Mouse (Mus musculus): ENCODE results near the gene Rbm34. TPM values are rescaled to one million over a fixed set of nuclear protein-coding genes. Genes with fewer than 3 reads are reported as not detected.
"Not testable (repeated sequence)": the region's sequence is repeated elsewhere in the genome, so short reads cannot be mapped to it uniquely, and the experiment has no call there.

Gene Rbm34
- polyA plus RNA-seq, 1 experiment from 2014 or later, result 26.4 TPM

DNA sequence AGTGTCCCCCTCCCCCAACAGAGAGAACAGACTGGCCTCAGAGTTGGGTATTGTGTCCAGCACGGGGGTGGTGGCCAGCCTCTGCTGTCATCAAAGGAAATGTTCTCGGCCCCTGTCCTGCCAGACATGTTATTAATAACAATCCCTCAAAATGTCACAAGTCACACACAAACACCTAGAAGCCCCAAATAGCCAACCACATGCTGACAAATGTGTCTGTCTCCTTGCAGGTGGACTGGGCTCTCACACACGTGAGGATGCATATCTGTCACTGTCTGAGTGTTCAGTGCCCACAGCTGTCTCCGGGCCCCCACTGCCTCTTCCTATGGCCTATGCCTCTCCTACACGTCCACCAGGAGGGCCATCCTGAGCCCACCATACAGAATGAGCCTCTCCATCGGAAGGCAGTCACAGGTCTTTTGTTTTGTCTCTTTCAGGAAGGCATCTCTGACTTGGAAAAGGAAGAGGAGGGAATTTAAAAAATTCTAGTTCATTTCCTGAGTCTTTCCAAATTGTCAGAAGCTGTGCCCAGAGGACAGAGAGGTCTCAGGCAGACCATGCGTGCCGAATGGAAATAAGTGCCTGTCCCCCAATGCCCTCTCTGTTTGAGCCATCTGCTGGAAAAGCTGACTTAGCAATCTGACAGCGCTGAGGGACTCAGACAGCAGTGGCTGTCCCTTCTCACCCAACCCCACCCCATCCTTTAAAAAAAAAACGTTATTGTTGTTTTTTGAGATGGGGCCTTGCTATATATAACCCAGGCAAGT lies 56.1 kb downstream of the Rbm34 start:
- Histone ChIP-seq H3K4me3 (no peak overlapping the region), H3K27me3 (no peaks in the 10 kb centered on the region), H3K9ac (no peak overlapping the region), H3K4me2 (no peak overlapping the region), H3K9me3 (no peaks in the 10 kb centered on the region), H3K27ac (replicated peaks) (no peak overlapping the region), H3K4me1 (replicated peaks) (peaks cover 24% of the 10 kb centered on the region), H3K36me3 (no peaks in the 10 kb centered on the region)
- 28% methylated on average over 10 of the region's 10 CpGs for WGBS
- no peak for ATAC-seq (ENCODE audit: low read depth)

DNA sequence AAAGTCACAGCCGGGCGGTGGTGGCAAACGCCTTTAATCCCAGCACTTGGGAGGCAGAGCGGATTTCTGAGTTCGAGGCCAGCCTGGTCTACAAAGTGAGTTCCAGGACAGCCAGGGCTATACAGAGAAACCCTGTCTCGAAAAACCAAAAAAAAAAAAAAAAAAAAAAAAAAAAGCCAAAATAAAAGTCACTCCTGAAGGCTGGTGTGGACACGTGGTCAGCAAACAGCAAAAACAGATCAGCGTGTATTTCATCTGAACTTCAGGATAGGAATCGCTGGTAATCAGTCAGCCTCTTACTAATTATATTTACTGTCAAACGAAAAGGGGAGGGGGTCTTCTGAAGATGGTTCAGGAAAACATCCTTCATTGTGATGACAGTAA lies 56.8 kb downstream of the Rbm34 start:
- peaks cover 31% of the 10 kb centered on the region for H3K4me1 ChIP-seq (replicated peaks)
- H3K27me3 ChIP-seq; H3K4me3 ChIP-seq; H3K9ac ChIP-seq; H3K4me2 ChIP-seq; H3K9me3 ChIP-seq; ATAC-seq (ENCODE audit: low read depth); H3K36me3 ChIP-seq: not testable (repeated sequence)
- 0 out of 2 replicates have a peak overlapping the region, but pooled peaks have one; percentile 5 for H3K27ac ChIP-seq (replicated peaks)
- 66% methylated on average over 10 of the region's 10 CpGs for WGBS

- 44% methylated on average over 12 of the region's 12 CpGs for WGBS
- H3K27me3 ChIP-seq, result no peaks in the 10 kb centered on the region
- H3K4me1 ChIP-seq (replicated peaks), result peaks cover 37% of the 10 kb centered on the region
- no peaks in the 10 kb centered on the region for H3K36me3 ChIP-seq
- no peak overlapping the region for H3K4me3 ChIP-seq
- 0 out of 2 replicates have a peak overlapping the region, but pooled peaks have one; percentile 38 for H3K27ac ChIP-seq (replicated peaks)
- ATAC-seq (ENCODE audit: low read depth), result peak; percentile 59
- no peaks in the 10 kb centered on the region for H3K9me3 ChIP-seq
- H3K4me2 ChIP-seq, result no peak overlapping the region
- H3K9ac ChIP-seq, result no peak overlapping the region
Measured at GRCm38 (mm10) chr8:126913241-126914106, 57.4 kb downstream of the Rbm34 start.

- no peak overlapping the region for H3K4me3 ChIP-seq
- no peak for ATAC-seq (ENCODE audit: low read depth)
- H3K36me3 ChIP-seq, result no peaks in the 10 kb centered on the region
- 58% methylated on average over 10 of the region's 10 CpGs for WGBS
- H3K4me1 ChIP-seq (replicated peaks), result peaks cover 28% of the 10 kb centered on the region
- H3K27ac ChIP-seq (replicated peaks), result 0 out of 2 replicates have a peak overlapping the region, but pooled peaks have one; percentile 14
- H3K27me3 ChIP-seq, result no peaks in the 10 kb centered on the region
- no peak overlapping the region for H3K4me2 ChIP-seq
- no peak overlapping the region for H3K9ac ChIP-seq
- H3K9me3 ChIP-seq, result no peaks in the 10 kb centered on the region
Measured at GRCm38 (mm10) chr8:126909371-126909802, 61.5 kb downstream of the Rbm34 start.

- peaks cover 24% of the 10 kb centered on the region for H3K4me1 ChIP-seq (replicated peaks)
- H3K36me3 ChIP-seq, result no peaks in the 10 kb centered on the region
- H3K9me3 ChIP-seq, result no peaks in the 10 kb centered on the region
- no peak for ATAC-seq (ENCODE audit: low read depth)
- 67% methylated on average over 6 of the region's 6 CpGs for WGBS
- H3K4me3 ChIP-seq, result no peak overlapping the region
- no peaks in the 10 kb centered on the region for H3K27me3 ChIP-seq
- H3K9ac ChIP-seq, result no peak overlapping the region
- H3K27ac ChIP-seq (replicated peaks), result no peak overlapping the region
- H3K4me2 ChIP-seq, result no peak overlapping the region
Measured at GRCm38 (mm10) chr8:126908805-126909204, 62.1 kb downstream of the Rbm34 start.

DNA sequence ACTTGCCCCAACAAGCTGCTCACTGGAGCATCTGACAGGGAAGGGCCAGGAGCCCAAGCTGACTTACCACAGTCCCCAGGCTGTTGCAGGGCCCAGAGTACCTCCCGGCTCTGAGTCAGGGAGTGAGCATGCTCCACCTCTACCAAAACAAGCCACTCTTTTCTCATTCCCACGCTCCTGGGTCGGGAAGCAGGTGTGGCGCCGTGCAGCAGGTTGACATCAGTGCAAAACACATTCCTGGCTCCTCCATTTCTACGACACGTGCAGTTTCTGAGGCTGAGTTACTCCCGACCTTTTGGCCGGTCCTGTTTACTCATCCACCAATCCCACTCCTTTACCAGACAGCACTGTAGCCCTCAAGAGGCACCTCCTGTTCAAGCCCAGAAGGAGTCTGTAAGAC lies 62.9 kb downstream of the Rbm34 start:
- 0 out of 2 replicates have a peak, but pooled peaks have one; percentile 16 for ATAC-seq (ENCODE audit: low read depth)
- Histone ChIP-seq H3K4me2 (no peak overlapping the region), H3K36me3 (no peaks in the 10 kb centered on the region), H3K9me3 (no peaks in the 10 kb centered on the region), H3K4me3 (no peak overlapping the region), H3K27ac (replicated peaks) (no peak overlapping the region), H3K27me3 (no peaks in the 10 kb centered on the region), H3K9ac (no peak overlapping the region), H3K4me1 (replicated peaks) (peaks cover 16% of the 10 kb centered on the region)
- 84% methylated on average over 9 of the region's 9 CpGs for WGBS

- no peak overlapping the region for H3K27ac ChIP-seq (replicated peaks)
Measured at GRCm38 (mm10) chr8:126907374-126907773, 63.5 kb downstream of the Rbm34 start.

DNA sequence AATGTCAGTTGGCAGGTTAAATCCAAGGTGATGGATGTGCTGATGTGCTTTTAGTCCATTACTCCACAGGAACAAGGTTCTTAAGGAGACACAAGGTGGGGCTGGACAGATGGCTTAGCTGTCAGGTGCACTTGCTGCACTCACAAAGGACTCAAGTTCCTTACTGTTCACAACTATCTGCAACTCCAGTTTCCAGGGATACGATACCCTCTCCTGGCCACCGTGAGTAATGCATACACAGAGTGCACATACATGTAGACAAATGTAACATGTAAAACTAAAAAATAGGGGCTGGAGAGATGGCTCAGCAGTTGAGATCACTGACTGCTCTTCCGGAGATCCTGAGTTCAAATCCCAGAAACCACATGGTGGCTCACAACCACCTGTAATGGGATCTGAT lies 65.5 kb downstream of the Rbm34 start:
- H3K36me3 ChIP-seq, result no peaks in the 10 kb centered on the region
- 89% methylated on average over 3 of the region's 3 CpGs for WGBS
- no peak for ATAC-seq (ENCODE audit: low read depth)

More at GRCm38 (mm10) chr8:126907374-126907773, 63.5 kb downstream of the Rbm34 start:
- no peaks in the 10 kb centered on the region for H3K36me3 ChIP-seq
- H3K9ac ChIP-seq, result no peak overlapping the region
- H3K4me3 ChIP-seq, result no peak overlapping the region
- ATAC-seq (ENCODE audit: low read depth), result peak; percentile 66
- no peaks in the 10 kb centered on the region for H3K9me3 ChIP-seq
- H3K27me3 ChIP-seq, result no peaks in the 10 kb centered on the region
- no peak overlapping the region for H3K4me2 ChIP-seq
- 71% methylated on average over 3 of the region's 3 CpGs for WGBS
- peaks cover 16% of the 10 kb centered on the region for H3K4me1 ChIP-seq (replicated peaks)

GRCm38 (mm10) chr8:126903927-126904326 lies 66.9 kb downstream of the Rbm34 start:
- Histone ChIP-seq H3K9ac (no peak overlapping the region), H3K27ac (replicated peaks) (no peak overlapping the region), H3K4me1 (replicated peaks) (peaks cover 5% of the 10 kb centered on the region), H3K9me3 (no peaks in the 10 kb centered on the region), H3K36me3 (no peaks in the 10 kb centered on the region), H3K4me3 (no peak overlapping the region), H3K4me2 (no peak overlapping the region), H3K27me3 (no peaks in the 10 kb centered on the region)
- ATAC-seq (ENCODE audit: low read depth), result no peak
- WGBS, result 85% methylated on average over 9 of the region's 9 CpGs

More for the DNA sequence above, 65.5 kb downstream of the Rbm34 start:
- H3K27me3 ChIP-seq, result no peaks in the 10 kb centered on the region
- H3K27ac ChIP-seq (replicated peaks), result no peak overlapping the region
- H3K9me3 ChIP-seq, result no peaks in the 10 kb centered on the region
- no peak overlapping the region for H3K9ac ChIP-seq
- no peak overlapping the region for H3K4me3 ChIP-seq
- no peak overlapping the region for H3K4me2 ChIP-seq
- peaks cover 16% of the 10 kb centered on the region for H3K4me1 ChIP-seq (replicated peaks)

GRCm38 (mm10) chr8:126903224-126903895 lies 67.5 kb downstream of the Rbm34 start:
- H3K27ac ChIP-seq (replicated peaks), result no peak overlapping the region
- no peak overlapping the region for H3K4me3 ChIP-seq
- WGBS, result 73% methylated on average over 9 of the region's 9 CpGs
- H3K36me3 ChIP-seq, result no peaks in the 10 kb centered on the region
- H3K27me3 ChIP-seq, result no peaks in the 10 kb centered on the region
- no peaks in the 10 kb centered on the region for H3K9me3 ChIP-seq
- no peak overlapping the region for H3K4me2 ChIP-seq
- no peak for ATAC-seq (ENCODE audit: low read depth)
- H3K9ac ChIP-seq, result no peak overlapping the region
- H3K4me1 ChIP-seq (replicated peaks), result no peaks in the 10 kb centered on the region

- 93% methylated on average over 1 of the region's 1 CpGs for WGBS
- H3K27ac ChIP-seq (replicated peaks), result no peak overlapping the region
- no peak overlapping the region for H3K4me3 ChIP-seq
- H3K4me2 ChIP-seq, result no peak overlapping the region
- H3K27me3 ChIP-seq, result no peaks in the 10 kb centered on the region
- no peak for ATAC-seq (ENCODE audit: low read depth)
- no peaks in the 10 kb centered on the region for H3K36me3 ChIP-seq
- no peak overlapping the region for H3K9ac ChIP-seq
- no peaks in the 10 kb centered on the region for H3K9me3 ChIP-seq
- H3K4me1 ChIP-seq (replicated peaks), result no peaks in the 10 kb centered on the region
Measured at GRCm38 (mm10) chr8:126901612-126902011, 69.3 kb downstream of the Rbm34 start.

DNA sequence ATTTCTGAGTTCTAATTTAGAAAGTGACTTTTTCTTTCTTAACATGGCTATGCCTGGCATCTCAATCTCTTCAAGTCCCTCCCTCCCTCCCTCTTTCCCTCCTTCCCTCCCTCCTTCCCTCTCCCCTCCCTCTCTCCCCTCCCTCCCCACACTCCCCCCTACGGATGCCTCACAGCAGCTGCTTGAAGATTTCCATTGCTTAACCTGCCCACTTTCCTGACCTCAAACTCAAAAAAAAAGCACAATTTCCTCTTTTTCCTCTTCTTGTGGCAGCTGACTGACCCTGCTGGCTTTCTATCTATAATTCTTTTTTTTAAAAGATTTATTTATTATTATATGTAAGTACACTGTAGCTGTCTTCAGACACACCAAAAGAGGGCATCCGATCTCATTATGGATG lies 69.8 kb downstream of the Rbm34 start:
- no peaks in the 10 kb centered on the region for H3K4me1 ChIP-seq (replicated peaks)
- no peak overlapping the region for H3K27ac ChIP-seq (replicated peaks)
- H3K9me3 ChIP-seq, result no peaks in the 10 kb centered on the region
- no peaks in the 10 kb centered on the region for H3K36me3 ChIP-seq
- H3K4me3 ChIP-seq, result no peak overlapping the region
- H3K27me3 ChIP-seq, result no peaks in the 10 kb centered on the region
- no peak for ATAC-seq (ENCODE audit: low read depth)
- H3K4me2 ChIP-seq, result no peak overlapping the region
- 83% methylated on average over 2 of the region's 2 CpGs for WGBS
- no peak overlapping the region for H3K9ac ChIP-seq

All from neural tube, embryonic 13.5 days (tissue).